Mouse (Mus musculus): ENCODE measurements at regions not wholly inside any gene's neighbourhood (a gene's known extent, or its start where the extent isn't known, plus 50 kb on each side); places are given as distances from the start of the nearest gene placed in this dataset.
"Not testable (repeated sequence)": the region's sequence is repeated elsewhere in the genome, so short reads cannot be mapped to it uniquely, and the experiment has no call there.

- DNase-seq, result peak; percentile 36 to 43
Observed at GRCm38 (mm10) chr16:3114473-3115335, 476.1 kb upstream of the Olfr161 start.

- peak; percentile 29 to 36 for DNase-seq
Observed at GRCm38 (mm10) chr16:3115336-3116112, 475.3 kb upstream of the Olfr161 start.

- peak; percentile 18 to 50 for DNase-seq
Observed at GRCm38 (mm10) chr16:3116113-3116511, 474.7 kb upstream of the Olfr161 start.

- not testable (repeated sequence) for DNase-seq
Observed at GRCm38 (mm10) chr16:3121216-3121615, 469.6 kb upstream of the Olfr161 start.

- not testable (repeated sequence) for DNase-seq
Observed at GRCm38 (mm10) chr16:3122145-3122860, 468.5 kb upstream of the Olfr161 start.

- DNase-seq, result peak; percentile 18 to 19
Observed at GRCm38 (mm10) chr16:3122861-3123477, 467.9 kb upstream of the Olfr161 start.

- DNase-seq, result not testable (repeated sequence)
Observed at GRCm38 (mm10) chr16:3127317-3127716, 463.5 kb upstream of the Olfr161 start.

Measured in cerebellum, postnatal 10 days (tissue).